Mouse (Mus musculus) brain, embryonic 18.5 days (tissue): Measurements from ENCODE around the gene Rptn.
"Not testable (repeated sequence)": the region's sequence is repeated elsewhere in the genome, so short reads cannot be mapped to it uniquely, and the experiment has no call there.

Experiments used
- DNase-seq: peaks from one replicate; pipeline ENCODE4 v3.0.0-alpha.2; 2012; ENCODE audit warnings: low read depth, low spot score

Rptn gene

GRCm38 (mm10) chr3:93393366-93393765 is at the start of gene Rptn:
Rptn (plus strand) TSS chr3:93393699.
- no peak for DNase-seq

- DNase-seq: no peak
These were observed 46.6 kb upstream of the Rptn start for GRCm38 (mm10) chr3:93346896-93347295.

- no peak for DNase-seq
These were observed 33.5 kb upstream of the Rptn start for GRCm38 (mm10) chr3:93360045-93360444.

GRCm38 (mm10) chr3:93361933-93362574 is 31.4 kb upstream of the Rptn start:
- DNase-seq: peak; percentile 24

- no peak for DNase-seq
These were observed 26.4 kb upstream of the Rptn start for GRCm38 (mm10) chr3:93366966-93367575.

- DNase-seq: no peak
These were observed 25.3 kb upstream of the Rptn start for GRCm38 (mm10) chr3:93368171-93368570.

- DNase-seq: no peak
These were observed 20.1 kb upstream of the Rptn start for GRCm38 (mm10) chr3:93373416-93373815.

- no peak for DNase-seq
These were observed 18.3 kb upstream of the Rptn start for GRCm38 (mm10) chr3:93375196-93375595.

- DNase-seq: no peak
These were observed 17.9 kb upstream of the Rptn start for GRCm38 (mm10) chr3:93375601-93376000.

- no peak for DNase-seq
These were observed 15.4 kb upstream of the Rptn start for GRCm38 (mm10) chr3:93378146-93378545.

GRCm38 (mm10) chr3:93403936-93404335 is 10.4 kb downstream of the Rptn start:
- no peak for DNase-seq

GRCm38 (mm10) chr3:93406992-93407391 is 13.5 kb downstream of the Rptn start:
- no peak for DNase-seq

GRCm38 (mm10) chr3:93411905-93412304 is 18.4 kb downstream of the Rptn start:
- no peak for DNase-seq

- DNase-seq: no peak
These were observed 38.2 kb downstream of the Rptn start for GRCm38 (mm10) chr3:93431673-93432072.

GRCm38 (mm10) chr3:93442030-93442429 is 48.5 kb downstream of the Rptn start, which contains the start of gene Tchh:
Tchh (plus strand) TSS chr3:93442330.
- no peak for DNase-seq

- no peak for DNase-seq
These were observed 50.1 kb downstream of the Rptn start for GRCm38 (mm10) chr3:93443501-93444101.

- peak; percentile 59 for DNase-seq
These were observed 51.1 kb downstream of the Rptn start for GRCm38 (mm10) chr3:93444343-93445164.

GRCm38 (mm10) chr3:93445165-93445705 is 51.7 kb downstream of the Rptn start:
- DNase-seq: no peak

GRCm38 (mm10) chr3:93446128-93446755 is 52.7 kb downstream of the Rptn start:
- DNase-seq: no peak

- not testable (repeated sequence) for DNase-seq
These were observed 53.2 kb downstream of the Rptn start for GRCm38 (mm10) chr3:93446756-93447137.

GRCm38 (mm10) chr3:93447138-93447841 is 53.8 kb downstream of the Rptn start:
- no peak for DNase-seq
